Mouse (Mus musculus) bone marrow, adult 2 months (tissue): ENCODE measurements at regions not wholly inside any gene's neighbourhood (a gene's known extent, or its start where the extent isn't known, plus 50 kb on each side); places are given as distances from the start of the nearest gene placed in this dataset.

Experiments
- H3K27ac ChIP-seq: fragments of 200-500 bp; 2 replicates; pipeline ENCODE4 v1.5.1; 2012; ENCODE audit warnings: low read depth, mild to moderate bottlenecking, control low read depth, inconsistent platforms, low read length; ENCODE audit not compliant: control insufficient read depth, poor library complexity, insufficient read depth
- H3K4me1 ChIP-seq: fragments of 200-500 bp; 2 replicates; pipeline ENCODE4 v1.6.1; 2011; ENCODE audit warnings: low read length; ENCODE audit not compliant: control insufficient read depth, insufficient read depth
- H3K4me3 ChIP-seq: fragments of 200-500 bp; replicated peaks from 2 replicates; pipeline ENCODE3; 2011; ENCODE audit warnings: mild to moderate bottlenecking, low read depth, low read length, control low read depth; ENCODE audit not compliant: control insufficient read depth
- CTCF ChIP-seq: fragments of 200-500 bp; IDR thresholded peaks from 2 replicates; pipeline ENCODE4 v1.5.1; 2011; ENCODE audit warnings: low read length, control low read depth; ENCODE audit not compliant: control insufficient read depth, insufficient read depth
- POLR2A ChIP-seq: fragments of 200-500 bp; IDR thresholded peaks from 2 replicates; pipeline ENCODE4 v1.6.1; 2011; ENCODE audit warnings: low read depth, mild to moderate bottlenecking, control low read depth, low read length, borderline replicate concordance; ENCODE audit not compliant: control insufficient read depth
- WGBS: fragments of 180-500 bp; shearing (Covaris S2); methylation state at CpG from one replicate; pipeline ENCODE4 v1.1.7; 2018; 5-methylcytosine and 5-hydroxymethylcytosine counted together

- Histone ChIP-seq H3K4me3 (no peak overlapping the region), H3K4me1 (no peaks in the 10 kb centered on the region), H3K27ac (no peak overlapping the region)
- TF ChIP-seq POLR2A (no peak), CTCF (no peak)
- WGBS = 56% methylated on average over 7 of the region's 7 CpGs
These were observed 126.5 kb upstream of the Rapgef5 start for GRCm38 (mm10) chr12:117389516-117390347.

DNA sequence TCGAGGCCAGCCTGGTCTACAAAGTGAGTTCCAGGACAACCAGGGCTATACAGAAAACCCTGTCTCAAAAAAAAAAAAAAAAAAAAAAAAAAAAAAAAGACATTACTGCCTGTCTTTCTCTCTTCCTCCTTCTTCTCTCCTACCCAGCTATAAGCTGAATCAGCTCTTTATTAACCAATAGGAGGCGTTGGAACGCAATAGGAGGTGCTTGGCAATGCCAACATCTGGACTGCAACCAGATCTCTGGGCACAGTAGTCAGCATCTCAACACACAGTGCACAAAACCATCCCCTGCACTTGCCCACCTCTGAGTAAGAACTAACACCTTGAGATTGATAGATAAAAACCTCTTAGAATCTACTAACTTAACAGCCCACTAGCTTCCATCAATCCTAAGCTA is 118.8 kb upstream of the Rapgef5 start:
- no peak overlapping the region for H3K27ac ChIP-seq
- H3K4me3 ChIP-seq = no peak overlapping the region
- H3K4me1 ChIP-seq = no peaks in the 10 kb centered on the region
- TF ChIP-seq POLR2A (no peak), CTCF (no peak)
- 52% methylated on average over 3 of the region's 3 CpGs for WGBS

DNA sequence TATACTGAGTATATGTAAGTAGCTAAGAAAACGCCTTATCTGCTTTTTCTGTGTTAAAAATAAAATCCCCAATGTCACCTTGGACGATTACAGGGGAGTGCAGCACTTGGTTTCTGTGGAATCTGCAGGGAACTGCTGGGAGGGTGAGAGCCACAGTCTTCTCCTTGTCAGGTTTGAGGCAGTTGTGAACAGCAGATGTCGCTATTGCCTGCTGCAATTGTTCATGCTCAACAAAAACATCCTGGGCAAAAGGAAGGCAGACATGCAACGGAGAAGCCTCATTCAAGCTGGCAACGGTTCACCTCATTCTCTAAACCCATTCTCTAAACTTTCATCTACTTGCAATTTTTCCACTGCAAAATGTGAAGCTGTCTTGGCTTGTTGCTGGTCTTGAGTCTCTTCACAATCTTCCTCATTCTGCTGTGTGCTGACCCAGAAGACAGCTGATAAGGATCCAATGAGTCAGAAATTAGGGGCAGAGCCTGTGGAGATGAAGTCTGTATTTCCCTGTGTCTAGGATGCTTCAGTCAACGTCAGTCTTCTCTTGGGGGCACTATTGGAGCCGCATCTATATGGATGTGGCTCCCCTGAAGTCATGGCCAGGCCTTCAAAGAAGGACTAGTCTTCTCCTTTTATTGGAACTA is 112.6 kb upstream of the Rapgef5 start:
- TF ChIP-seq POLR2A (no peak), CTCF (peak; percentile 69)
- no peak overlapping the region for H3K27ac ChIP-seq
- peaks cover 1% of the 10 kb centered on the region for H3K4me1 ChIP-seq
- 15% methylated on average over 7 of the region's 7 CpGs for WGBS
- H3K4me3 ChIP-seq = no peak overlapping the region

DNA sequence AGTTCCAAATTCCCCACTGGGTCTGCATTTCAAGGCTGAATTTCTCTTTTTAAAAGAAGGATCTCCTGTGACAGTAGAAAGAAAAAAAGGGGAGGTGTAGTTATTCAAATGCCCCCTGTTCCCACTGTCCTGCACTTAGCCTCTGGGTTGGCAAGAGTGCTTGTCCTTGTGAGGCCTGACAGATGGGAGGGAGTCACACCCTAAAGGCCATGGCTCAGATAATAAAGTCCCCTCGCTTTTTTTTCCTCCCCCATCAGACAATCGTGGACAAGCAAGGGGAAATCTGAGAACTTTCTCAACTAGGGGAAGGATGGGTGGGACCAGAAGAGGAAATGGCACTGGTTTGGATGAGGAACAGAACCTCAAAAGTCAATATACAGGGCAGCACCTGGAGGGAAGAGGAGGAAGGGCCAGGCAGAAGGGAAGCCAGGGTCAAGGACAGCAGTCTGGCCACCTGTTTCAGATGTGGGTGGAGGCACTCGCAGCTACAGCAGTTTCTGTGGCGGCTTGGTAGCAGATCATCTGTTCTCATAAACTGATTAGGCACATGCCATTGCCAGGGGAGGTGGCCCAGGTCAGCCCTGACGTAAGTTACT is 112.0 kb upstream of the Rapgef5 start:
- TF ChIP-seq CTCF (no peak), POLR2A (no peak)
- Histone ChIP-seq H3K27ac (no peak overlapping the region), H3K4me1 (peaks cover 1% of the 10 kb centered on the region), H3K4me3 (no peak overlapping the region)
- 35% methylated on average over 5 of the region's 5 CpGs for WGBS

- no peak for TF ChIP-seq CTCF
- no peak for TF ChIP-seq POLR2A
- WGBS = 66% methylated on average over 9 of the region's 9 CpGs
- Histone ChIP-seq H3K27ac (no peak overlapping the region), H3K4me1 (peaks cover 1% of the 10 kb centered on the region), H3K4me3 (no peak overlapping the region)
These were observed 109.4 kb upstream of the Rapgef5 start for GRCm38 (mm10) chr12:117406832-117407231.

GRCm38 (mm10) chr12:117410604-117411003 is 105.7 kb upstream of the Rapgef5 start:
- no peaks in the 10 kb centered on the region for H3K4me1 ChIP-seq
- 0% methylated on average over 1 of the region's 1 CpGs for WGBS

GRCm38 (mm10) chr12:117412257-117412656 is 104.0 kb upstream of the Rapgef5 start:
- TF ChIP-seq POLR2A = no peak
- TF ChIP-seq CTCF = no peak
- 26% methylated on average over 6 of the region's 6 CpGs for WGBS
- no peak overlapping the region for H3K4me3 ChIP-seq
- no peak overlapping the region for H3K27ac ChIP-seq
- H3K4me1 ChIP-seq = no peaks in the 10 kb centered on the region

More at GRCm38 (mm10) chr12:117410604-117411003, 105.7 kb upstream of the Rapgef5 start:
- Histone ChIP-seq H3K27ac (no peak overlapping the region), H3K4me3 (no peak overlapping the region)
- TF ChIP-seq POLR2A (no peak), CTCF (no peak)
